Mouse (Mus musculus) CH12.LX (cell line): ENCODE measurements around the gene Srrm4.

Experiments
- CHD2 ChIP-seq: IDR thresholded peaks from 2 replicates; pipeline ENCODE4 v1.6.1; 2011; ENCODE audit warnings: low read length, improper control_type of control experiment
- CTCF ChIP-seq, 2 experiments: IDR thresholded peaks in 1 of 2; conservative IDR thresholded peaks in 1 of 2; 2 replicates each; pipeline ENCODE4 v1.5.1; 2011 to 2012; ENCODE audit warnings: low read depth in 2 of 2, low read length in 2 of 2, improper control_type of control experiment in 1 of 2, inconsistent platforms in 1 of 2, mild to moderate bottlenecking in 1 of 2, moderate library complexity in 1 of 2
- EP300 ChIP-seq: IDR thresholded peaks from 2 replicates; pipeline ENCODE4 v1.6.1; 2011; ENCODE audit warnings: low read length, improper control_type of control experiment
- KAT2A ChIP-seq: IDR thresholded peaks from 2 replicates; pipeline ENCODE4 v1.6.1; 2012; ENCODE audit warnings: low read length, improper control_type of control experiment, inconsistent platforms; ENCODE audit not compliant: insufficient replicate concordance
- MAFK ChIP-seq: IDR thresholded peaks from 2 replicates; pipeline ENCODE4 v1.6.1; 2011; ENCODE audit warnings: low read length, improper control_type of control experiment; ENCODE audit not compliant: insufficient replicate concordance
- MAZ ChIP-seq: IDR thresholded peaks from 2 replicates; pipeline ENCODE4 v1.6.1; 2012; ENCODE audit warnings: low read depth, mild to moderate bottlenecking, inconsistent platforms, low read length, improper control_type of control experiment, moderate library complexity
- POLR2A ChIP-seq: IDR thresholded peaks from 2 replicates; pipeline ENCODE4 v1.6.1; 2011; ENCODE audit warnings: low read depth, mild to moderate bottlenecking, improper control_type of control experiment, low read length
- SMC3 ChIP-seq: IDR thresholded peaks from 2 replicates; pipeline ENCODE4 v1.6.1; 2011; ENCODE audit warnings: low read depth, low read length, improper control_type of control experiment
- TBP ChIP-seq: conservative IDR thresholded peaks from 2 replicates; pipeline ENCODE4 v1.6.1; 2011; ENCODE audit warnings: low read depth, low read length, improper control_type of control experiment
- USF2 ChIP-seq: conservative IDR thresholded peaks from 2 replicates; pipeline ENCODE4 v1.6.1; 2011; ENCODE audit warnings: low read depth, low read length, improper control_type of control experiment
- ZC3H11A ChIP-seq: IDR thresholded peaks from 2 replicates; pipeline ENCODE4 v1.6.1; 2012; ENCODE audit warnings: low read depth, mild to moderate bottlenecking, inconsistent platforms, low read length, improper control_type of control experiment
- ZMIZ1 ChIP-seq: IDR thresholded peaks from 2 replicates; pipeline ENCODE4 v1.6.1; 2012; ENCODE audit warnings: low read depth, mild to moderate bottlenecking, inconsistent platforms, low read length, improper control_type of control experiment

DNA sequence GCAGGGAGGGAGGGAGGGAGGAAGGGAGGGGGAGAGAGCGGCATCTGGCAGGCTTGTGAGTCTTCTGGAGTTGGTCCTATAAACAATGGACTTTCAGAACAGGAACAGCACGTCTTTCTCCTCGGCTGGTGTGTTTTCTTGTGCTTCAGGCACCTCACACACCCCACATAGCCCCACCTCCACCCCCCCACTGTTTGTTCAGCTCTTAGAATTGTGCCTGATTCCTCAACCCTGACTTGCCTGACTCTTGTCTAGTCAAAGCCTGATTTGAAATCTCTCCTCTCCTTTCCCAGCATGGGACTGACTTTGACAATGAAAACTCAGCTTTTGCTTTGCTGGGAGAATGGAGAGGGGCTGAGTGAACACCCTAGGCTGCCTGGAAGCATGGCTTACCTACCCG is 184.3 kb downstream of the Srrm4 start:
- no peak for TF ChIP-seq CTCF (conservative IDR thresholded peaks at IDR 0.05 in 1 of 2, IDR thresholded peaks at IDR 0.05 in 1 of 2; ENCODE audit: low read depth in 2 of 2, low read length in 2 of 2)
- no peak for TF ChIP-seq SMC3
- TF ChIP-seq EP300 = no peak
- TF ChIP-seq MAFK = no peak
- no peak for TF ChIP-seq TBP
- TF ChIP-seq USF2 = no peak
- no peak for TF ChIP-seq ZC3H11A
- no peak for TF ChIP-seq KAT2A
- no peak for TF ChIP-seq POLR2A
- no peak for TF ChIP-seq MAZ
- TF ChIP-seq ZMIZ1 = no peak
- TF ChIP-seq CHD2 = no peak
